Mouse (Mus musculus) C2C12 (cell line): ENCODE data around the gene Ankrd60. TPM values are rescaled to one million over a fixed set of nuclear protein-coding genes. Genes with fewer than 3 reads are reported as not detected.
A peak's percentile ranks its signal among the peaks of the same experiment; 100 is the strongest.

Experiments
- H3K27me3 ChIP-seq: one replicate; pipeline ENCODE4 v1.6.1; 2011; ENCODE audit not compliant: control insufficient read depth, insufficient read depth, insufficient read length
- H3K36me3 ChIP-seq: one replicate; pipeline ENCODE4 v1.6.1; 2011; ENCODE audit not compliant: control insufficient read depth, insufficient read depth
- H3K4me3 ChIP-seq: one replicate; pipeline ENCODE4 v1.5.1; 2011; ENCODE audit warnings: mild to moderate bottlenecking, control low read depth; ENCODE audit not compliant: poor library complexity, insufficient read depth, severe bottlenecking
- H3K79me2 ChIP-seq: one replicate; pipeline ENCODE4 v1.6.1; 2011; ENCODE audit not compliant: control insufficient read depth, insufficient read depth
- H3K79me3 ChIP-seq: one replicate; pipeline ENCODE4 v1.6.1; 2011; ENCODE audit warnings: low read depth, control low read depth
- H3ac ChIP-seq: one replicate; pipeline ENCODE3; 2011; ENCODE audit warnings: low read depth; ENCODE audit not compliant: control insufficient read depth, insufficient read length
- CEBPB ChIP-seq: IDR thresholded peaks from one replicate; pipeline ENCODE4 v1.6.1; 2011; ENCODE audit warnings: low read depth, mild to moderate bottlenecking, control low read depth, moderate library complexity
- CTCF ChIP-seq: IDR thresholded peaks from one replicate; pipeline ENCODE4 v1.5.1; 2011; ENCODE audit not compliant: control insufficient read depth, insufficient read depth, insufficient read length
- FOSL1 ChIP-seq: IDR thresholded peaks from one replicate; pipeline ENCODE4 v1.8.0; 2011; ENCODE audit warnings: mild to moderate bottlenecking, low read length; ENCODE audit not compliant: poor library complexity, insufficient read depth, severe bottlenecking
- MAX ChIP-seq: IDR thresholded peaks from one replicate; pipeline ENCODE4 v1.6.1; 2011; ENCODE audit warnings: mild to moderate bottlenecking, control low read depth
- MYOD1 ChIP-seq: IDR thresholded peaks from one replicate; pipeline ENCODE4 v1.6.1; 2011; ENCODE audit warnings: low read depth; ENCODE audit not compliant: control insufficient read depth, insufficient read length
- MYOG ChIP-seq: IDR thresholded peaks from one replicate; pipeline ENCODE4 v1.6.1; 2011; ENCODE audit not compliant: control insufficient read depth, insufficient read length; ENCODE audit errors: extremely low read depth
- USF1 ChIP-seq: IDR thresholded peaks from one replicate; pipeline ENCODE4 v1.6.1; 2011; ENCODE audit warnings: low read depth, mild to moderate bottlenecking, control low read depth, moderate library complexity
- polyA plus RNA-seq: library from polyadenylated mRNA; unstranded; fragments of >200 nt; fragmentation: generic; extraction: Trizol; gene quantifications from one replicate; pipeline ENCODE4 v1.2.1, GENCODE M21; 2012; ENCODE audit warnings: missing spikeins

Gene Ankrd60
- polyA plus RNA-seq, 1 experiment, result not detected

GRCm38 (mm10) chr2:173581096-173581495, 2.9 kb upstream of the Ankrd60 start:
- H3K4me3 ChIP-seq, result no peak overlapping the region
- no peak overlapping the region for H3ac ChIP-seq
- TF ChIP-seq CEBPB (no peak), MYOG (no peak), FOSL1 (no peak), USF1 (no peak), CTCF (no peak), MAX (no peak), MYOD1 (no peak)
- H3K79me3 ChIP-seq, result no peaks in the 10 kb centered on the region
- H3K36me3 ChIP-seq, result no peaks in the 10 kb centered on the region
- peaks cover 8% of the 10 kb centered on the region for H3K27me3 ChIP-seq
- H3K79me2 ChIP-seq, result no peaks in the 10 kb centered on the region

GRCm38 (mm10) chr2:173578595-173578994, 430 bp upstream of the Ankrd60 start:
- no peak overlapping the region for H3ac ChIP-seq
- no peaks in the 10 kb centered on the region for H3K79me3 ChIP-seq
- H3K4me3 ChIP-seq, result no peak overlapping the region
- peaks cover 8% of the 10 kb centered on the region for H3K27me3 ChIP-seq
- H3K79me2 ChIP-seq, result no peaks in the 10 kb centered on the region
- no peaks in the 10 kb centered on the region for H3K36me3 ChIP-seq
- TF ChIP-seq MYOD1 (no peak), MYOG (no peak), FOSL1 (no peak), CTCF (no peak), USF1 (no peak), CEBPB (no peak)

GRCm38 (mm10) chr2:173564179-173564578, 14.0 kb downstream of the Ankrd60 start:
- Histone ChIP-seq H3K27me3 (peaks cover 10% of the 10 kb centered on the region), H3ac (no peak overlapping the region), H3K79me2 (no peaks in the 10 kb centered on the region), H3K79me3 (no peaks in the 10 kb centered on the region), H3K4me3 (no peak overlapping the region), H3K36me3 (no peaks in the 10 kb centered on the region)
- TF ChIP-seq CTCF, result no peak
- no peak for TF ChIP-seq MAX
- TF ChIP-seq CEBPB, result no peak
- TF ChIP-seq MYOG, result no peak
- no peak for TF ChIP-seq USF1
- no peak for TF ChIP-seq FOSL1
- TF ChIP-seq MYOD1, result no peak

GRCm38 (mm10) chr2:173563336-173563735, 14.8 kb downstream of the Ankrd60 start:
- Histone ChIP-seq H3K27me3 (peaks cover 5% of the 10 kb centered on the region), H3K36me3 (no peaks in the 10 kb centered on the region), H3K79me2 (no peaks in the 10 kb centered on the region), H3K79me3 (no peaks in the 10 kb centered on the region), H3ac (no peak overlapping the region), H3K4me3 (no peak overlapping the region)
- TF ChIP-seq CTCF (no peak), MYOG (no peak), FOSL1 (no peak), USF1 (no peak), MYOD1 (no peak), CEBPB (no peak), MAX (no peak)

GRCm38 (mm10) chr2:173561851-173562442, 16.2 kb downstream of the Ankrd60 start:
- Histone ChIP-seq H3K4me3 (no peak overlapping the region), H3ac (no peak overlapping the region), H3K36me3 (no peaks in the 10 kb centered on the region), H3K27me3 (no peaks in the 10 kb centered on the region), H3K79me3 (no peaks in the 10 kb centered on the region), H3K79me2 (no peaks in the 10 kb centered on the region)
- TF ChIP-seq USF1, result no peak
- TF ChIP-seq CTCF, result peak; percentile 87
- no peak for TF ChIP-seq MAX
- no peak for TF ChIP-seq CEBPB
- TF ChIP-seq MYOG, result no peak
- TF ChIP-seq FOSL1, result no peak
- no peak for TF ChIP-seq MYOD1

- H3K4me3 ChIP-seq, result no peak overlapping the region
- H3ac ChIP-seq, result no peak overlapping the region
- peaks cover 10% of the 10 kb centered on the region for H3K27me3 ChIP-seq
- H3K79me2 ChIP-seq, result no peaks in the 10 kb centered on the region
- TF ChIP-seq MYOG, result no peak
- TF ChIP-seq MAX, result no peak
- TF ChIP-seq CTCF, result no peak
- TF ChIP-seq CEBPB, result no peak
- H3K36me3 ChIP-seq, result no peaks in the 10 kb centered on the region
- no peaks in the 10 kb centered on the region for H3K79me3 ChIP-seq
Observed at GRCm38 (mm10) chr2:173558754-173559396, 19.3 kb downstream of the Ankrd60 start.
